Mouse (Mus musculus) liver, postnatal 0 days (tissue): ENCODE data around the gene Reln. TPM values are rescaled to one million over a fixed set of nuclear protein-coding genes. Genes with fewer than 3 reads are reported as not detected.

Experiments used
- ATAC-seq: fragments of 200-750 bp; cut with Nextera tagmentation; 2 replicates; pipeline ENCODE4 v1.8.0; 2017; ENCODE audit warnings: mild to moderate bottlenecking, moderate library complexity
- DNase-seq: peaks from one replicate; pipeline ENCODE4 v3.0.0-alpha.2; 2016
- H3K27ac ChIP-seq: fragments of 300-500 bp; sonication (generic); 2 replicates; pipeline ENCODE4 v1.5.1; 2014; ENCODE audit warnings: antibody characterized with exemption, moderate library complexity, mild to moderate bottlenecking, low read depth
- H3K27me3 ChIP-seq: fragments of 300-500 bp; sonication (generic); 2 replicates; pipeline ENCODE4 v1.6.1; 2014; ENCODE audit warnings: low read length, control low read depth, mixed read lengths; ENCODE audit not compliant: insufficient read depth
- H3K36me3 ChIP-seq: fragments of 300-500 bp; sonication (generic); replicated peaks from 2 replicates; pipeline ENCODE4 v1.6.1; 2014; ENCODE audit warnings: mild to moderate bottlenecking, control low read depth, low read length, moderate library complexity, mixed read lengths; ENCODE audit not compliant: insufficient read depth
- H3K4me1 ChIP-seq: fragments of 300-500 bp; sonication (generic); 2 replicates; pipeline ENCODE4 v1.6.1; 2014; ENCODE audit warnings: antibody characterized with exemption, mild to moderate bottlenecking, control low read depth; ENCODE audit not compliant: insufficient read depth
- H3K4me2 ChIP-seq: fragments of 300-500 bp; sonication (generic); 2 replicates; pipeline ENCODE4 v1.6.1; 2014; ENCODE audit warnings: low read depth, mild to moderate bottlenecking, low read length, moderate library complexity, mixed read lengths
- H3K4me3 ChIP-seq: fragments of 300-500 bp; sonication (generic); 2 replicates; pipeline ENCODE4 v1.5.1; 2014; ENCODE audit warnings: low read depth, low read length
- H3K9ac ChIP-seq: fragments of 300-500 bp; sonication (generic); replicated peaks from 2 replicates; pipeline ENCODE4 v1.6.1; 2014; ENCODE audit warnings: mild to moderate bottlenecking, moderate library complexity
- H3K9me3 ChIP-seq: fragments of 300-500 bp; sonication (generic); 2 replicates; pipeline ENCODE4 v1.6.1; 2016; ENCODE audit warnings: mild to moderate bottlenecking, control low read depth, low read length, mixed read lengths
- CTCF ChIP-seq: sonication (generic); IDR thresholded peaks from 2 replicates; pipeline ENCODE4 v1.5.1; 2016; ENCODE audit warnings: antibody characterized with exemption, low read depth
- EP300 ChIP-seq: IDR thresholded peaks from 2 replicates; pipeline ENCODE4 v1.6.1; 2016; ENCODE audit warnings: antibody characterized with exemption, low read depth, mild to moderate bottlenecking
- WGBS: fragments of 180-500 bp; shearing (Covaris S2); extraction: QIAGEN DNeasy Blood & Tissue Kit; methylation state at CpG from one replicate; pipeline ENCODE4 v1.1.7; 2014; ENCODE audit not compliant: insufficient replicate concordance; 5-methylcytosine and 5-hydroxymethylcytosine counted together
- polyA plus RNA-seq: library from polyadenylated mRNA; unstranded; fragments of >200 nt; fragmentation: Nextera tagmentation; extraction: Ambion mirVana; gene quantifications from 2 replicates; pipeline ENCODE4 v1.2.1, GENCODE M21; 2015

The Reln gene
- polyA plus RNA-seq, 1 experiment from 2014 or later: 16.8 TPM

DNA sequence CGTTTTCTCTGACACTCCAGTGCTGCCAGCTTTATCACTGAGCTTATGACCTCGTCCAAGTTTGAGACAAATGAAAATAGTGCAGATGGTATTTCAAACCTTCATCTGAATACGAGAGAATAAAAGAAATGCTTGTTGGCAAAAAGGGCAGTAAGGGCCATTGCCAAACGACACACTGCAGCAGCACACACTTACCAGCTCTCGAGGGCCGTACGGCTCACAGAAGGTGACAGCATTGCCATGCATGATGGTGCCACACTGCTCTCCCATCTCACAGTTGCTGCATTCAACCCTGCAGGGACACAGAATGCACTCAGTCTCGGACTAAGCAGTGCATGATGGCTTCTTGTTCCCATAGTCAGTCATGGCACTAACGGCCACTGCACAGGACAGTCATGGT, 210.1 kb downstream of the Reln start:
- no peak overlapping the region for H3K4me2 ChIP-seq
- ATAC-seq (no peak), DNase-seq (no peak)
- no peaks in the 10 kb centered on the region for H3K36me3 ChIP-seq
- H3K9ac ChIP-seq: no peak overlapping the region
- no peaks in the 10 kb centered on the region for H3K9me3 ChIP-seq
- no peak overlapping the region for H3K4me3 ChIP-seq
- no peak overlapping the region for H3K27ac ChIP-seq
- no peaks in the 10 kb centered on the region for H3K4me1 ChIP-seq
- TF ChIP-seq EP300 (no peak), CTCF (no peak)
- H3K27me3 ChIP-seq: no peaks in the 10 kb centered on the region
- WGBS: 75% methylated on average over 9 of the region's 9 CpGs

- no peaks in the 10 kb centered on the region for H3K27me3 ChIP-seq
- DNase-seq (no peak), ATAC-seq (no peak)
- H3K27ac ChIP-seq: no peak overlapping the region
- TF ChIP-seq EP300 (no peak), CTCF (no peak)
- no peak overlapping the region for H3K4me3 ChIP-seq
- H3K9ac ChIP-seq: no peak overlapping the region
- WGBS: 70% methylated on average over 5 of the region's 5 CpGs
- no peaks in the 10 kb centered on the region for H3K36me3 ChIP-seq
- H3K4me1 ChIP-seq: no peaks in the 10 kb centered on the region
- no peaks in the 10 kb centered on the region for H3K9me3 ChIP-seq
- no peak overlapping the region for H3K4me2 ChIP-seq
Observed at GRCm38 (mm10) chr5:22131730-22132522, 212.6 kb downstream of the Reln start.

DNA sequence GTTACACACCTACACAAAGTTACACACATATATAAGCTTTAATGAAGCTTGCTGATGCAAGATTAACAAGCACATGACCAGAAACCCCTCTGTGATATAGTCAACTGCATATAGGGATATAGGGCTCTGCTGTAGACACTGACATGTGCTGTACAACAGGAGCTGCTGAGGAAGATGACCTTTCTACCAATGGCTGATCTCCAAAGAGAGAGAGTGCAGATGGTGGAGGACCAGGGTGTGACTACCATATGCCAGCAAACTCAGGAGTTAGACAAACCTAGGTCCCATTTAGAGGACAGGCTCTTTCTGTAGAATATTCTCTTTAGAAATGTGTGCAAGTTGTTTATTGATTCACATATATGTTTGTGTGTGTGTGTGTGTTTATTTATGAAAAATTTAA, 216.9 kb downstream of the Reln start:
- H3K9ac ChIP-seq: no peak overlapping the region
- no peak for DNase-seq
- no peaks in the 10 kb centered on the region for H3K27me3 ChIP-seq
- H3K27ac ChIP-seq: no peak overlapping the region
- no peaks in the 10 kb centered on the region for H3K36me3 ChIP-seq
- no peak overlapping the region for H3K4me3 ChIP-seq
- ATAC-seq: no peak
- no peak for TF ChIP-seq EP300
- no peak for TF ChIP-seq CTCF
- no peak overlapping the region for H3K4me2 ChIP-seq
- H3K4me1 ChIP-seq: no peaks in the 10 kb centered on the region
- H3K9me3 ChIP-seq: no peaks in the 10 kb centered on the region

- TF ChIP-seq EP300 (no peak), CTCF (no peak)
- DNase-seq: no peak
- H3K9me3 ChIP-seq: no peaks in the 10 kb centered on the region
- 45% methylated on average over 1 of the region's 1 CpGs for WGBS
- H3K9ac ChIP-seq: no peak overlapping the region
- H3K4me1 ChIP-seq: no peaks in the 10 kb centered on the region
- no peaks in the 10 kb centered on the region for H3K36me3 ChIP-seq
- no peak overlapping the region for H3K4me2 ChIP-seq
- H3K27ac ChIP-seq: no peak overlapping the region
- no peak overlapping the region for H3K4me3 ChIP-seq
- ATAC-seq: no peak
- H3K27me3 ChIP-seq: no peaks in the 10 kb centered on the region
Observed at GRCm38 (mm10) chr5:22119296-22119695, 225.2 kb downstream of the Reln start.

- 61% methylated on average over 6 of the region's 6 CpGs for WGBS
- H3K27me3 ChIP-seq: no peaks in the 10 kb centered on the region
- H3K36me3 ChIP-seq: no peaks in the 10 kb centered on the region
- H3K27ac ChIP-seq: no peak overlapping the region
- no peak overlapping the region for H3K4me2 ChIP-seq
- no peak overlapping the region for H3K9ac ChIP-seq
- H3K4me3 ChIP-seq: no peak overlapping the region
- ATAC-seq (no peak), DNase-seq (no peak)
- TF ChIP-seq EP300 (no peak), CTCF (no peak)
- no peaks in the 10 kb centered on the region for H3K4me1 ChIP-seq
- no peaks in the 10 kb centered on the region for H3K9me3 ChIP-seq
Observed at GRCm38 (mm10) chr5:22118456-22118855, 226.0 kb downstream of the Reln start.

DNA sequence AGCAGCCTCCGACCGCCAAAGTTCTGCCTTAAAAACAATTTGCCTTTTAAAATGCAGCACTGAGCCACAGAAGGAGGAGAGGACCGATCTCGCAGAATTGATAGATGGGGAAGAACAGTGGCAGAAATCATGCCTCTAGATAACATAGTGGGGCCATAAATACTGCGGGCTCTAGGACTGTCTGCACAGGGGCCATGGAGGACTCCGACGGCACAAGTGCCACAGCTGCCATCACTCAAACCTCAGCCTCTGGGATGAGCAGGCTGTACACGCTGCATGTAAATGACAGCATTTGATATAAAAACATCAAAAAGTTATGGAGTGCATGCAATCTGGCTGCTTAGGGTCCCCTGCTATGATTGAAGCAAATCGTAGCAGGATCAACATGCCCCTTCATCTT, 227.6 kb downstream of the Reln start:
- Histone ChIP-seq H3K4me1 (no peaks in the 10 kb centered on the region), H3K4me3 (no peak overlapping the region), H3K27me3 (no peaks in the 10 kb centered on the region), H3K4me2 (no peak overlapping the region), H3K36me3 (no peaks in the 10 kb centered on the region), H3K9ac (no peak overlapping the region), H3K9me3 (no peaks in the 10 kb centered on the region), H3K27ac (no peak overlapping the region)
- no peak for TF ChIP-seq EP300
- TF ChIP-seq CTCF: no peak
- DNase-seq: no peak
- 79% methylated on average over 9 of the region's 9 CpGs for WGBS
- no peak for ATAC-seq
